Mouse (Mus musculus) adrenal gland, postnatal 36 days (tissue): ENCODE measurements at regions not wholly inside any gene's neighbourhood (a gene's known extent, or its start where the extent isn't known, plus 50 kb on each side); places are given as distances from the start of the nearest gene placed in this dataset.

Source experiments
- DNase-seq, 2 experiments: peaks; one replicate each; pipeline ENCODE4 v3.0.0; 2021; ENCODE audit warnings: mixed read lengths in 1 of 2

- DNase-seq = peak; percentile 14 to 31
Measured at GRCm38 (mm10) chr10:68842023-68842735, 118.7 kb downstream of the Tmem26 start.

- DNase-seq = no peak
Measured at GRCm38 (mm10) chr10:68844066-68844465, 120.6 kb downstream of the Tmem26 start.

- DNase-seq = no peak
Measured at GRCm38 (mm10) chr10:68844596-68844995, 121.2 kb downstream of the Tmem26 start.

GRCm38 (mm10) chr10:68851153-68851552, 127.7 kb downstream of the Tmem26 start:
- no peak for DNase-seq

- DNase-seq = no peak
Measured at GRCm38 (mm10) chr10:68855934-68856891, 132.8 kb downstream of the Tmem26 start.

- no peak for DNase-seq
Measured at GRCm38 (mm10) chr10:68864606-68865378, 141.3 kb downstream of the Tmem26 start.

- no peak for DNase-seq
Measured at GRCm38 (mm10) chr10:68865776-68866175, 142.3 kb downstream of the Tmem26 start.

GRCm38 (mm10) chr10:68867361-68867760, 143.9 kb downstream of the Tmem26 start:
- no peak for DNase-seq

- DNase-seq = no peak
Measured at GRCm38 (mm10) chr10:68872102-68872501, 148.7 kb downstream of the Tmem26 start.

- DNase-seq = no peak
Measured at GRCm38 (mm10) chr10:68875641-68876040, 152.2 kb downstream of the Tmem26 start.

GRCm38 (mm10) chr10:68893100-68893841, 169.8 kb downstream of the Tmem26 start:
- DNase-seq = peak; percentile 34 to 37

GRCm38 (mm10) chr10:68894121-68894520, 170.7 kb downstream of the Tmem26 start:
- no peak for DNase-seq

- DNase-seq = peak; percentile 8 to 31
Measured at GRCm38 (mm10) chr10:68897524-68897923, 174.1 kb downstream of the Tmem26 start.

GRCm38 (mm10) chr10:68901168-68901567, 177.7 kb downstream of the Tmem26 start:
- no peak for DNase-seq

GRCm38 (mm10) chr10:68902670-68903069, 179.2 kb downstream of the Tmem26 start:
- DNase-seq = peak; percentile 39 to 55

GRCm38 (mm10) chr10:68904337-68904736, 180.9 kb downstream of the Tmem26 start:
- DNase-seq = no peak

GRCm38 (mm10) chr10:68908236-68908635, 184.8 kb downstream of the Tmem26 start:
- DNase-seq = peak; percentile 64 to 75

- no peak for DNase-seq
Measured at GRCm38 (mm10) chr10:68909018-68909417, 185.6 kb downstream of the Tmem26 start.

GRCm38 (mm10) chr10:68916147-68916546, 192.7 kb downstream of the Tmem26 start:
- DNase-seq = no peak

- DNase-seq = no peak
Measured at GRCm38 (mm10) chr10:68935843-68936242, 212.4 kb downstream of the Tmem26 start.

- DNase-seq = no peak
Measured at GRCm38 (mm10) chr10:68943239-68943638, 208.0 kb upstream of the Rhobtb1 start.

- no peak for DNase-seq
Measured at GRCm38 (mm10) chr10:68956539-68956938, 194.7 kb upstream of the Rhobtb1 start.
